Mouse (Mus musculus) heart, postnatal 36 days (tissue): ENCODE measurements around the gene Doxl2. TPM values are rescaled to one million over a fixed set of nuclear protein-coding genes. Genes with fewer than 3 reads are reported as not detected.

ENCODE experiments used
- DNase-seq, 2 experiments: peaks; one replicate each; pipeline ENCODE4 v3.0.0; 2021 to 2022
- intact Hi-C: fragments of 180-260 bp; cut with DNase I; formaldehyde crosslinking; loops from one replicate; pipeline ENCODE4 v1.15.1; 2025
- total RNA-seq, 2 experiments: library from RNA; stranded (reverse); gene quantifications; 2 replicates each; pipeline ENCODE4 v1.2.3; 2021

Gene Doxl2
- total RNA-seq, 2 experiments from 2014 or later: not detected

DNA sequence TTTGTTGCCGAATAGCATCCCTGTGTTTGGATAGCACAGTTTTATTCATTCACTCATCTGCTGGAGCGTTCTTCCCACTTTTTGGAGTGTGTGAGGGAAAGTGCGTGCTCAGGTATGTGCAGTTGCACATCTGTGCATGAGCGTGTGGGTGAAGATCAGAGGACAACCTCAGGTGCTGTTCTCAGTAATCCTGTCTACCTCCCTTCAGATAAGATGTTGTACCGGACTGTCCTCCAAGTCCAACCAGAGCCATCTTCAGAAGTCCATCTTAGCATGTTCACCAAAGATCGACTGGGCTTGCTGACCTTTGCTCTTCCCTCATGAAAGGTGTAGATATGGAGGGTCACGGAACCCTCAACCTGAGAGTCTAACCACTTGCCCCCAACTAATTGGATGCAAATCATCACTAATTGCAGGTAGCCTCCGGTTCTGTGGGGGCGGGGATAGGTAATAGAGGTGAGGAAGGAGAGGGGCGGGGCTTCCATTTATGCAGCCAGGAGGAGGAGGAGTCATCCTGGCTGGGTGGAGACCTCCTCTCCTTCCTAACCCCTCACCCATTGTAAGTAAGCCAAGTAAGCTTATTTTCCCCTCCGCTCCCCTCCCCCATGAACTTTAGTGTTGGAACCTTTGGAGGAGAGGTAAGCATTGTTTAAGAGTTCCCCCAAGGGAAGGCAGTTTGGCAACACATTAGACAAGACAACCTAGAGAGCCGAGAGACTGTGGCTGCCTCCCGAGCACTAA lies 33.8 kb downstream of the Doxl2 start:
- intact Hi-C loops: no loop called here

DNA sequence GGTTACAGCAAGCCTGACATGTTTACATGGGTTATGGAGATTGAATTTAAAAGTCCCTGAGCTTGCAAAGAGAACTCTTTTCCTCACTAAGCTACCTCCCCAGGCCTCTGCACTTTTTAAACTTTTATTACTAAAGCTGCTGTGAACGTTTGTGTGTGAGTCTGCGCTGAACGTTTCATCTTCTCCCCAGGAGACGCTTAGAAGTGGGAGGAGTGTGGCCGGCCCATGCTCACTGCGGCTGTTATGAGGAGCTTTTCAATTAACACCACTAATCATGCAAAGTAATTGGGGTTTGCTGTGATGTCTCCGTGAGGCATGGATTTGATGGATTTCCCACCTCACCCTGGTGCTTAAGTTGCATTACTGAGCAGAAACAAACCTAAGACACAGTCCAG lies 34.4 kb downstream of the Doxl2 start:
- no peak for DNase-seq
- intact Hi-C loops: no loop called here

More for the DNA sequence above, 33.8 kb downstream of the Doxl2 start:
- no peak for DNase-seq

DNA sequence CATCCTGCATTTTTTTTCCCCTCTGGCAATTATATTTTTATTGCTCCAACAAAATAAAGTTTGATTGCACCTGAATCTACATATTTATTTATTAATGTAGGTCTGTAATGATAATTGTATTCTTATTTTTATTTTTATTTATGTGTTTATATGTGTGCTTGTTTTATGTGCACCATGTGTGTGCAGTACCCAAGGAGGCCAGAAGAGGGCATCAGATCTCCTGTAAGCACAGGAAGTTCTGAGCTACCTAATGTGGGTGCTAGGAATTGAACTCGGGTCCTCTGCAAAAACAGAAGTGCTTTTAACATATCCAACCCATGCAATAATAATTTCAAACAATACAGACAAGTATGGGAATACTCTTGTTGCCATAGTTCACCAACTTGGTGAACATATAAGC lies 34.9 kb downstream of the Doxl2 start:
- DNase-seq: no peak
- intact Hi-C loops: no loop called here

DNA sequence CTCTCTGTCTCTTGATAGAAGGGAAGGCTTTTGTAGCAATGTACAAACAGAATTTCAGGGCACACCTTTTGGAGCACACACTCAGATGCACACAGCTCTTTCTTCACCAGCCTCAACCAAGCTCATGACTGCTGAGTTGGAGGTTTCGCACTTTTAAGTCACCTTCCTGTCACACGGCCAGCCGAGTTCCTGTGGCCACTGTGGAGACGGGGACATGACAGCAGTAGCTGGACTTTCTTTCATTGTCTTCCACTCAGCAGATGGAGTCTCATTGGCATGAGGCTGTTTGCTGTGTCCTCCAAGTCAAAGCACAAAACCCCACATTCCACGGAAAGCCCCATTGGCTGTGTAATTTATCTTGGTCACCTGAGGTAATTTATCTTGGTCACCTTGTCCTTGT lies 36.4 kb downstream of the Doxl2 start:
- no peak for DNase-seq
- intact Hi-C loops: no loop called here

DNA sequence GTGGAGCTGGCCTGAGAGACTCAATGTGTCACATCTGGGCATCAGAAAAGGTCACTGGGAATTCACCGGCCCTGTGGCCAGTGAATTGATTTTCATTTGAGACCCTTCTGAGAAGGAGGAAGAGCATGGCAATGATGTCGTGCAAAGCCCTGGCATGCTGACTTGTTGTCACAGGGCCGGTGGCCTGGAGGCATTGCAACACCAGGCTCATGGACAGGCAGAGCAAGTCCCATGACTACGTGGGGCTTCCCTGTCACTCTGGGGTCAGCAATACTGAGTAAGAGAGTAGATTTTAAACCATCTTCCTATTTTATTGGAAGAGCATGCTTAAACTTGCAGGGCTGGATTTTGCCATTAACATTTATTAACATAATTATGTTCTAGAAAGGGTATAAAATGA lies 38.3 kb downstream of the Doxl2 start:
- no peak for DNase-seq
- intact Hi-C loops: no loop called here

DNA sequence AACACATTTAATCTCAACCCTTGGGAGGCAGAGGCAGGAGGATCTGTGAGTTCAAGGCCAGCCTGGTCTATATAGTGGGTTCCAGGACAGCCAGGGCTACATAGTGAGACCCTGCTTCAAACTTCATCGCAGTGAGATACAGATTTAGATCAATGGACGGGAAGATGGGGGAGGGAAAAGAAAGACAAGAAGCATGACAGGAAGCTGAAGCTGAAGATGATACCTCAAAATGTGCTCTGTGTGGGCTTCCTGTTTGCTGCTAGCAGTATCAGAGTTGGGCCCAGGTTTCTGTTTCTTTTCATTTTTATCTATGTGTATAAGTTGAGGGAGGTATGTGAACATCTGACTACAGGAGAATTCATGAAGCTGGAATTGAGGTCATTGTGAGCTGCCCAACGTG lies 38.7 kb downstream of the Doxl2 start:
- intact Hi-C loops: no loop called here
- DNase-seq: no peak

DNA sequence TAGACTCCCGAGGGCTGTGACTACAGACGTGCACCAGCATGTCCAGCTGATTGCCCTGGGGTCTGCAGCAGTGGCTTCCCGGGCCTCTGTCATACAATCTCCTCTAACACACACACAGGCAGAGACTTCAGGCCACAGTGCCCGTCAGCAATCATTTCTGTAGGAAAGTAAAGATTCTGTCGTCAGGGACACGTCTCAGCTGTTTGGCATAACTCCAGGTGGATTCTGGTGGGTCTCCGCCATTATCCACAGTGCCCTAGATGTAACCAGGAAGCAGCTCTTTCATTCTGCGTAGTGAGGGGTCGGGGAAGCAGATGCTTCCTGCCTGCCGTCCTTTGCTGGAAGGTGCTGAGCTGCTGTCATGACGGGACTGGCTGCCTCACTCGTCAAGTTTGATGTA lies 42.4 kb downstream of the Doxl2 start:
- intact Hi-C loops: no loop called here
- DNase-seq: no peak

DNA sequence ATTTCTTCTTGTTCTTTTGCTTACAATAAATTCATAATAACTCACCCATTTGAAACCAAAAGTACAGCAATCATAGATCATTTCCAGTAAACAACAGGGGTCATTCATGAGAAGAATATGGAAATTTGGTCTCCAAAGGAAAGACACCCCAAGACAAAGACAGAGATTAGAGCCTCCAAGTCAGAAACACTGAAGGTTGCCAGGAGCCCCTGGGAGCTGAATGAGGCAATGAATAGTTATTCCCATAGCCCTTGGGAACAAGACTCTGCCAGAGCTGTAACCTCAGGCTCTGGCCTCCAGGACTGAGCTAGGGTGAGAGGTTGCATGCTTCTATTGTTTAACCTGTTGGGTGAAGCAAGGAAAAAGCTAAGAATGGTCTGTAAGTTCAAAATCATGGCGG lies 44.6 kb downstream of the Doxl2 start:
- no peak for DNase-seq
- intact Hi-C loops: no loop called here

DNA sequence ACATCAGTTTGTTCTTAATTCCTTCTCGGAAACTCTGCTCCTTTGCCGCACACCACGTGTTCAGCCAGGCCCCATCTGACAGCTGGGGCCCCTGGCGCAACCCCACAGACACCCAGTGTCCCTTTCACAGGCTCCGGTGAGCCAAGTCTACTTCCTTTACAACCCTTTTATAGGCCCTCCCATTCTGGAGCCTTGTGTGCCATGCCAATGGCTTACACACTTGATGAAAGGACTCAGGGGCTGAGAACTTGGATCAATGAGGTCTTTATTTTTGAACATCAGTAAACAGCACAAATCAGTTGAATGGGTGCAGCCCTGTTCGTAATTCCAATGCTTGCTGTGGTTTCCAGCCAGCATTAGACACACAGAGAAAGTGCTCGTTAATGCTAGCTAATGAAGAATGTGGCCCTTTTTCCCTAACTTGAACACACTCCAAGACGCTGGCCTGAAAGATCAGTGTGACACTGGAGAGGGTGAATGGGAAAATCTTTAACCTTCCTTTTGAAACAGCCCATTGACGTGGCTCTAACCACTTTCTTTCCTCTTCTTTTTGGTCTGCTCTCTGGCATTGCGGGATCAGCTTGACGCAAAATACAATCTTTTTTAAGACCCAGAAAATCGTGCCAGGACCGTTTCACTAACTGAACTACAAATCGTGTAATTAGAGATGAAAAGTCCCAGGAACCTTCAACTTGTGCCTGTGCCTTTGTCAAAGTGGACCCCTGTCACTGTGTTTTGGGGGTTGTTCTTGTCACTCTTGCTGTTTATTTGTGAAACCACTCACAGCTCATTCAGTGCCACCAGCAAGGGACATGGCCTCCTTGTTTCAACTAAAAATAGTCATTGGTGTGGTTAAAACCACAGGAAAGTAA lies 46.6 kb downstream of the Doxl2 start:
- intact Hi-C loops: no loop called here
- DNase-seq: no peak

DNA sequence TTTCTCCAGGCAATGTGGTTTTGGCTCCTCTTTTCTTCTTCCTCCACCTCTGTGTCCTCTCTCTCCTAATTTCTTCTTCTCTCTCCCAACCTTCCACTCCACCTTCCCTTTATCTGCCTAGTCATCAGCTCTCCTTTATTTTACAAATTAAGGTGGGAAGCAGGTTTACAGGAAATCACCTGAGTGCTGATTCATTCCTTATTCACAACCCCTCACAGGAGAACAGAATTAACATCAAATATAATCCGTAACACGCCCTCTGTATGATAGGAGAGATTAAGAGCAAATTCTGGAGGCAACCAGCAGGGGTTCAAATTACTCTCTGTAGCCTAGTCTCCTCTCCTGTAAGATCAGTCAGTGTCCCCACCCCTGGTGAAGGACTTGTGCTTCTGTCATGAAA lies 47.6 kb downstream of the Doxl2 start:
- DNase-seq: no peak
- intact Hi-C loops: no loop called here

DNA sequence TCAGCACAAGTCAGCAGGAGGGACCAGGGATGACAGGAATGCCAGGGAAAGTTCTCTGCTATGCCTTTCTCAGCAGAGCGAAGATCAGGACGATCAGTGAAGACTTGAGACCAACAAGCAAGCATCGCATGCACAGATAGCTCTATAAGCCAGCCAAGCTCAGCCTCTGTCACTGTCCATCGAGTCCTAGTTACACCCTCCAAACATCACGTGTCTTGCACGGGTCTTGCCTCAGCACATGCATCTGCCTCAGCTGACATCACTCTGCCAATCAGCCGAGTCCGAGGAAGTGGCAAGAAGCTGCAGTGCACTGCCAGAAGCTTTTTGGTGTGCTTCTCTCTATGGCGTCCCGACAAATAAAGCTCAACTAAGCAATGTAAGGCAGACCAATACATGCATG lies 48.6 kb downstream of the Doxl2 start:
- no peak for DNase-seq
- intact Hi-C loops: no loop called here

DNA sequence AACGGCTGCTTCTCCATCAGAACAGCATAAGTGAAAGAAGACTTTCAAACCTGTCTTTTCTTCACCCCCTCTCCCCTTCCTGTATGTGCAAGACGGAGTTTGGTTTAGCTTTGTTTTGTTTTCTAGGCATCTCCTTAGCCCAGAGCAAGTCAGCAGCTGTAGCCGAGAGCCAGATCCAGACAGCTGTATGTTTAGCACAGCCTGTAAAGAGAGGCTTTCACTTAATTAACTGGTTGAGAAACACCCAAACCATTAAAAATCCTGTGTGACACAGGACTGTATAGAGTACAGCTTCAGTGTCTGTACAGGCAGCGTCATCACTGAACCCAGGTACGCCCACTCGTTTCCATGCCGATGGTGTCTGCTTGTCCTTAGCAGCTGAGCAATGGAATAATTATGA lies 50.5 kb downstream of the Doxl2 start:
- DNase-seq: no peak
- intact Hi-C loops: no loop called here

DNA sequence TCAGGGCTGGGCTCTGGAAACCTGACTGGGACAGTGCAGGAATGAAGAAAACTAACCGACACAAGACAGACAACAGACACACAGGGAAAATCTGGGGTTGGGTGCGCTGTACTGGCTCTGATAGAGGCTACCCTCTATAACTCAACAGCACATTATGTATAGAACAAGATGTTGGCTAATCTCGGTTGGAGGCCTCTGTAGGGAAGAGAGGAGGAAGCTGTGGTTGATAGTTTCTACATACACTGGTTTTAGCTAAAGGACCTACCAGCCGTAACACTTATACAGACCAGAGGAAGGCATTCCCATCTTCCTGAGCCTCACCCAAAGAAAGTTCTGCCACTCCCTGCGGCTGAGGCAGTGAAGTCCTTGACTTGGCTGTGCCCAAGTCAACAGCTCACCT lies 51.7 kb downstream of the Doxl2 start:
- intact Hi-C loops: no loop called here
- no peak for DNase-seq

DNA sequence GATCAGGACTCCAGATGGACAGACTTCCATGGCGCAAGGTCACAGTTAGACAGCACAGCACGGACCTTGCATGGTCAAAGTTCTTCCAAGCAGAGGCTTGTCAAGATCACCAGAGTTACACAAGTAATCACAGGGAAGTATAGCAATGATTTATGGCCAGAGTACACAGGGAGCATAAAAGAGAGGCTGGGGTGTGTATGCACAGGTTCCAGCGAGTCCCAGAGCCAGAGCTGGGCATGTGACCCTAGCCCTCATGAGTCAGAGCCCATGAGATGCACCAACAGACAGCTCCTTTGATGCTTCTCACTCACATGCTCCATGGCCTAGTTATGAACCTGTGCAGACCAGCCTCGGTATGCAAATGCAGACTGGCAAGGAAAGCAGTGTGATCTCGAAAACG lies 53.3 kb downstream of the Doxl2 start:
- intact Hi-C loops: no loop called here
- DNase-seq: no peak

Other genes starting within 250 kb of the Doxl2 start
- gene Gimap1, start 235.9 kb upstream of the Doxl2 start, total RNA-seq: 10 to 100 TPM in 1 of 2 experiments, 1 to 10 TPM in 1; 8.1 to 11.8 TPM
- 1 to 10 TPM; 6.0 to 6.6 TPM for gene Gimap5, start 228.8 kb upstream of the Doxl2 start, total RNA-seq
- under 1 TPM; 0.51 to 0.53 TPM for gene Gimap3, start 204.1 kb upstream of the Doxl2 start, total RNA-seq
- gene Tmem176a, start 134.0 kb upstream of the Doxl2 start, total RNA-seq: 10 to 100 TPM; 19.8 to 20.0 TPM
- gene Tmem176b, start 133.5 kb upstream of the Doxl2 start, total RNA-seq: 10 to 100 TPM; 53.6 to 55.3 TPM
- not detected for gene Aoc1, start 102.1 kb upstream of the Doxl2 start, total RNA-seq
- gene 1600015I10Rik, start 45.1 kb upstream of the Doxl2 start, total RNA-seq: not detected
- gene Svs1, start 11.9 kb downstream of the Doxl2 start, total RNA-seq: not detected
- gene Gpnmb, start 61.6 kb downstream of the Doxl2 start, total RNA-seq: under 1 TPM; 0.43 to 0.89 TPM
- 10 to 100 TPM; 40.9 to 42.7 TPM for gene Malsu1, start 98.8 kb downstream of the Doxl2 start, total RNA-seq
- under 1 TPM; 0.19 to 0.22 TPM for gene Igf2bp3, start 240.0 kb downstream of the Doxl2 start, total RNA-seq